Mouse (Mus musculus): ENCODE results near the gene Mamdc2.

DNA sequence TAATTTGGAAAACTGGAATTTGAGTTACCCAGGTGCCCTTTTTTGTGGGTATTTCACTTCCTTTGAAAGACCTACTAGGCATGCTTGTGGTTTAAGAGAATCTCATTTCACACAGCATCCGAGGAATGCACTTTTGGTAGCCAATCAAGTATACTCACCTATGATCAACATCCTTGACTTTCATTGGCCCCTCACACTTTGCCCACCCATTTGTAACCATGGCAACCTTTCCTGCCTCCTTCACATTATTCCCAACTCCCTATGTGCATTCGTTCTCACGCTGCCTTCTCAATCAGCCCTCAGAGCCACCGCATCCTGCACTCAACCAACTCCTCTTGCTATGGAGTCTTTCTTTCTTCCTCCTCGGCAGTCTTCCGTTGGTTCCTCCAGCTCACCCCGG lies 49.8 kb upstream of the Mamdc2 start:
- TF ChIP-seq POLR2A (IDR thresholded peaks at IDR 0.05; ENCODE audit: control insufficient read depth, low read depth, low read length): no peak
- no peak for TF ChIP-seq CTCF (IDR thresholded peaks at IDR 0.05; ENCODE audit: control insufficient read depth, insufficient read depth, insufficient replicate concordance, low read depth, low read length)
